Mouse (Mus musculus) layer of hippocampus, adult 18-20 months (tissue): ENCODE data around the gene Psap. TPM values are rescaled to one million over a fixed set of nuclear protein-coding genes. Genes with fewer than 3 reads are reported as not detected.
A peak's percentile ranks its signal among the peaks of the same experiment; 100 is the strongest.

ENCODE experiments used
- DNase-seq, 2 experiments: peaks; one replicate each; pipeline ENCODE4 v3.0.0; 2022; ENCODE audit warnings: low spot score in 2 of 2
- total RNA-seq, 2 experiments: library from RNA; stranded (reverse); gene quantifications; 2 replicates each; pipeline ENCODE4 v1.2.3; 2021

The Psap gene
- total RNA-seq, 2 experiments from 2014 or later, result 1,436 to 1,491 TPM

DNA sequence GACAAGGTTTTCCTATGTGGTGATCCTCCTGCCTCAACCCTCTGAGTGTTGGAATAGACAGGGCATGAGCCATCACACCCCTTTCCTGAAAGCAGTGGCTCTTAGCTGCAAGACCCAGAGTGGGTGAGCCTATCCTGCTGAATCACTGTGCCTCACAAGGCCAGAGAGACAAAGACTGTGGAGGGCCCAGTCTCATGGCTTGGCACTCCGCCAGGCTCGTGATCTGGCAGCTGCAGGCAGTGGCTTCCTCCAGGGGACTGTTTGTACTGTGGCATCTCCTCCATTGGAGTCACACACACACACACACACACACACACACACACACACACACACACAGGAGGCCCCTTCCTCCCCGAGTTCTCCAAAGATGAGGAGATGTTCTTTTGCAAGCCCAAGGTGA is 15.0 kb upstream of the Psap start:
- DNase-seq, result peak; percentile 64 to 86

DNA sequence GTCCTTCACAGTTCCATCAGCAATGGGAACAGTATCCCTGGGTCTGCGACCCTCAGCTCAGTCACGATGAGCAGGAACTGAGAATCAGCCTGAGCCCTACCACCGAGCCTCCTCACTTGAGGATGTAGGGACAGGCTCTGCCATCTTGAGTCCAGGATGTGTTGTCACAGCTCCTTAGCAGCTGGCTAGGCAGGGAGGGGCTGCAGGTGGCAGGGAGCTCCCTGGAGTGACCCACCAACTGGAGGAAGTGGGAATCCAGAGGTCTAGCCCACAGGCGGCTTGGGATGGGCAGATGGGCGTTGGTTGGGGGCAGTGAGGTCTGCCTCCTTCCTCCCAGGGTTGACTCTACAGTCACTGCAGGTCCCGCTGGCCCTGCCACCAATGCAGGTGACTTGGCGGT is 14.1 kb upstream of the Psap start:
- DNase-seq, result no peak

DNA sequence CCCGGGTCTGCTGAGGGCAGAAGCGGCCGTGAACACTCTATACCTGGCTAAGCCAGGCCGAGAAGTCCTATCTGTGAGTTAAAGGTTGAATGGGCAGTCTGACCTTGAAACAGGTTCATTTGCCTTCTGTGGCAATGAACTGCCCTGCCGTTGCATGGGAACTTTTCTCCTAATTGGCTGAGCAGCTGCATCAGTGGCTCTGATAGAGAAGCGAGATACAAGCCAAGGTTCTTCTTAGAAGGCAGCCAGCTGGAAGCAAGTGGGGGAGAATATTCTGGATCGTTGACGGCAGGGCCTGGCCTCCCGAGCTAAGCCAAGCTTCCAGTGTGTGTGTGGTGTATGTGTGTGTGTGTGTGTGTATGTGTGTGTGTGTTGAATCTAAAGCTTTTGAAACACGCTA is 12.2 kb upstream of the Psap start:
- no peak for DNase-seq

DNA sequence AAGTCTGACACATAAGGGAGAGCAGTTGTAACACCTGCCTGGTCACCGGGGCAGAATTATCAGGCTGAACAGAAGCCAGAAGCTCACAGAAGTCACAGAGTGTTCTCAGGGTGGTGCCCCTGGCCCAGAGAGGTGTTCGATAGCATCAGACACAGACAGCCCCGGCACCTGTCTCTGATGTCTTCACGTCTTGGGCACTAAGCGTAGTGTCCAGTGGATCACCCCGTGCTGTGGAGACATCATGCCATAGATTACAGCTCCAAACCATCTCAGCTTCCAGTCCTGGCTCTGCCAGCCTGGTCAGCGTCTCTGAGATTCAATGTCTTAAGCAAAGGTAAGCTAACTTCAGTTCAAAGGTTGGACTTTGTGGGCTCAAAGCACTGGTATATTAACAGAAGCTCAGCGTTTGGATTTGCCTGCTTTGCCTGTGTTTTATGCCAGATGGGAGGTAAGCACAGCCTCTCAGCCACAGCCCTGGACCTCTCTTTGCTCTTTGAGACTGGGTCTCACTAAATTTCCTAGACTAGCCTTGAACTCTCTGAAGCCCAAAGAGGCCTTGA is 10.5 kb upstream of the Psap start:
- DNase-seq, result no peak

DNA sequence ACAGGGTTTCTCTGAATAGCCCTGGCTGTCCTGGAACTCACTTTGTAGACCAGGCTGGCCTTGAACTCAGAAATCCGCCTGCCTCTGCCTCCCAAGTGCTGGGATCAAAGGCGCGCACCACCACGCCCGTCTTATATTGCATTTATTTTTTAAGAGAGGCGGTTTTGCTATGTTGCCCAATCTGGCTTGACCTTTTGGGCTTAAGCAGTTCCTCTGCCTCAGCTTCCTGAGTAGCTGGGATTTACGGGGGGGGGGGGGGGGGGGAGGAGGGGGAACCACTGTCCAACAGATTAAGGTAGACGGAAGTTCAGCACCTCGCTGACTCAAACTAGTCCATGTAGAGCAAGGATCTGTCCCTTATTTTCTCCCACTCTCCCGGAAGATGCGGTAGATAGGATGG is 8.7 kb upstream of the Psap start:
- no peak for DNase-seq

DNA sequence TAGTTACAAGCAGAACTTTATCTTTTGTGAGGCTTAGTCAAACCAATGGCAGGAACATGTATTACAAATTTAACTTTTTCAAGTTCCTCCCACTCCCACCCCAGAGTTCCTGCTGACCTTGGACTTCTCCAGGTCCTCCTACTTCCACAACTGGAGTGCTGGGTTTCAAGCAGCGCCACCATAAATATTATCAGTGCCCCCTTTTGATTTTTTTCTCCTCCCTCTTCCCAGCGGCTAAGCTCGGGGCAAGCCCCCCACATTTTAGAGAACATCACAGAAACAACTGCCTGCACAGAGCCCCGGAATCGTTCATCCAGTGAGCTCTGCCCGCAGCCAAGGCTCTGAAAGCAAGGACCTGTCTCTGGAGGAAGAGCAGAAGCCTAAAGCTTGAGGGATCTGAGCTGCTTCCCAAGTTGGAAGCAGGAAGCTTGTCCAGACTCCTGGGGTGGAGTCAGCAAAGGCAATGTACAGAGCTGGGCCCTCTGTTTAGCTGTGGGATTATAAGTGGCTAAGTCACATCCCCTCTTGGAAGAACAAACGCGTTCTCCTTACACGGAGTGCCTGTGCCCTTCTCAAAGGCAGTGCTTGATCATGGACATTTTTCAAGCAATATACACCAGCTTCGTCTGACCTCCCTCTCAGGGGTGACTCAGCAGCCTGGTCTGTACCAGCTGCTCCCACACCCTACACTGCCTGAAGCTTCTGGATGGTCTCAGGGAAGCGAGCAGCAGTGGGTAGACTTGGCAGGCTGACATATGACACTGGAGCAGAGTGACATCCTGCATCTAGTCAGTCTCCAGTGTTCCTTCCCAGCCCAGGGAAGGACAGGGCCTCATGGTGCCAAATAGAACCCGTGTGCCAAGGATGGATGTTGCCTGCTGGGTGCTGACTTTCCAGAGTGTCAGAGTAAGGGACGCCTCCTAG is 8.0 kb upstream of the Psap start:
- DNase-seq, result no peak

DNA sequence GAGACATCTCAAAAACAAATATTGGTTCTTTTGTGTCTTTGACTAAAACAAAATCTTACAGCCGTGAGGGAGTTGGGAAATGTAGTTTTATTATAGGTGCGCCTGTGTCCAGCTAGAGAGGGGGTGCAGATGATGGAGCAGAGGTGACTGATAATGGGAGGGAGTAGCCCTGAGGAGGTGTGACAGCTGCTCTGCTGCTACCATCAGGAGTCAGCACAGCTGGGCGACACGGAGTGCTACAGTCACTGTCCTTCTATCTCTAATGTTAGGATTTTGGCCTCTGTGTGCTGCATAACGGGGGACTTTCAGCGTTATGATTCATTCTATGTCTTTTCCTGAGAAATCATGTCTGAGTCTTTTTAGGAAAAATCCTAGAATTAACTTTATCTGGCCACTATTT is 6.4 kb upstream of the Psap start:
- DNase-seq, result no peak

DNA sequence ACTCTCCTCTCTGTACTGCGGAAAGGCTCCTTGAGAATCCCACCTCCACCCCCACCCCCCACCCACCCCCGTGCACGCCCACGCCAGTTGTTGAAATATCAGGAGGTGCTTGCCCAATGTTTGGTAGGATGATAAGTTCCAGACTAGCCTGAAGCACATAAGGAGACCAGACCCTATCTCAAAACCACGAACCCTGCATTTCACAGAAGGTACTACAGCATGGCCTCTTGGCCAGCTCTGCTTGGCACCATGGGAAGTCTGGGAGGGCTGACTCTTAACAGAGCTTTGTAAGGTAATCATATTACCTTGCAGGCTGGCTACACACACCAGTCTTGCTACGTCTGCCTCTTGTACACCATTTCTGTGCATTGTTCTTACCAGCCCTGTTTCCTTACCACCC is 5.2 kb upstream of the Psap start:
- no peak for DNase-seq

DNA sequence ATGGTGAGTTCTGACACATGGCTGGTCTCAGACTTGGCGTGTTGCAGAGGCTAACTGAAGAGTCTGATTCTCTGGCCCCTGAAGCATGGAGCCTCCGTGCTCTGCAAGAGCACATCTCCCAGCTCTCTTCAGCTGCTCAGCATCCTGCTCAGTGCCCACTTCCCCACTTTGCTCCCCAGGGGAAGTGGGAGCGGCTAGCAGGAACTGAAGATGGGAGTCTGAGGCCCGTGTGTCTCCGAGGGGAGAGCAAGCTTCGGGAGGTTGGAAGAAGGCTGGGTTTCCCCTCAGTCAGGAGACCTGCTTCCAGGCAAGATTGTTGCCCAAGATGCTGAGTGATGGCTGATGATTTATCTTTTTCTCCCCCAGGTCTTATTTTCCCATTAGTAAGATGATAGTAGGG is 4.0 kb upstream of the Psap start:
- DNase-seq, result no peak

DNA sequence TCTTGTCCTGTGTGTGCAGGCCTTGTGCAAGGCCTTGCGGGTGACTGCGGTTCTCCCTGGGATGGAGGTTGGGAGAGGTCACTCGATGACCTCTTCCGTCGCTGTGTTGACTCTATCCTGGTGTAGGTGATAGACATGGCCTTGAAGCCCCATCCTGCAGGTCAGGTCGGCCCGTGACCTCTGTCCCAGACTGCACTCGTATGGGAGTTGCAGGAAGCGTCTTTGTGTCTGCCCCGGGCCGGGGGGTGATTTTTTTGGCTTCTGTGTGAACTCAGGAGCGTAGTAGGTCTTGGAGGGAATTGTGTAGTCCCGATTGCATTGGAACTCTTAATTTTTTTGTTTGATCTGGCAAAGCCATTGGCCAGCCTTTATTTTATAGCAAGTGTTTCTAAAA is 576 bp downstream of the Psap start:
- DNase-seq, result no peak

DNA sequence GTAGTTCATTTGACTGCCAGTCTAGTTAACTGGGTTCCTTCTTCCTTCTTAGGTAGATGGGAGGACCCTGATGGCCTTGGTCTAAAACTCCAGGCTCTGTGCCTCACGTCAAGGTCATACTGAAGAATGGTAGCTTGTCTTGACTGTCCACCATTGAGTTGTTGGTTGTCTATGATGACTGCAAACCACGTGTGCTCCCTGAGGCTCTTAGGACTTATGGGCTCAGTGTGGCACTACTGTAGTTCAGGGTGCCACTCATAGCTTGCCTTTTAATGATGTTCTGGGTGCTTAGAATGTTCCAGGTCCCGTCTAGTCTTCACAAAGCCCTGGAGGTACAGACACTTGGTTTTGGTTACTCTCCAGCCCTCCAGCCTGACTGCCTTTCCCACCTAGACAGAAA is 1.4 kb downstream of the Psap start:
- no peak for DNase-seq

DNA sequence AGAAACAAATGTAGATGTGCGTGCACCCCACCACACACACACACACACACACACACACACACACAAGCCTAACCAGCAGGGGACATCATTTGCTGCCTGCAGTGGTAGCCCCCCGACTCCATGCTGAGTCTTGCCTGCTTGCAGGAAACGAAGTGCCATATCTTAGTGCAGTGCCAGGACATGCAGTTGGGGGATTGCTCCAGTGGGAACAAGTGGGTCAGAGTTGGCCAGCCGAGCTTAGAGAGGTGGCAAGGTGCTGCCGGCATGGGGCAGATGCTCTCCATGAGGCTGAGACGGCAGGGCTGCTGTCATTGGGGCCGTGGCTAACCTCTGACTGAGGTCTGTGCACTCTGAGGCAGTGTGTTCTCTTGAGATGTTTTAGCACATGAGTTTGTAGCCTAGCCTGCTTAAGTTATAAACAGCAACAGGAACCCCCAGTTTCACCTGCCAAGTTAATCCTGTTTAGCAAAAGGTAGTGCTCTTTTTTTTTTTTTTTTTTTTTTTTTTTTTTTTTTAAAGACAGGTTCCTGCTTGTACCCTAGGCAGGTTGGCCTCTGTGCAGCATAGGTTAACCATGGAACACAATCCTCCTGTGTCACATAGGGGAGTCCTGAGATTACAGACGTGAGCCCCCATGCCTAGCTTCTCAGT is 2.0 kb downstream of the Psap start:
- no peak for DNase-seq

DNA sequence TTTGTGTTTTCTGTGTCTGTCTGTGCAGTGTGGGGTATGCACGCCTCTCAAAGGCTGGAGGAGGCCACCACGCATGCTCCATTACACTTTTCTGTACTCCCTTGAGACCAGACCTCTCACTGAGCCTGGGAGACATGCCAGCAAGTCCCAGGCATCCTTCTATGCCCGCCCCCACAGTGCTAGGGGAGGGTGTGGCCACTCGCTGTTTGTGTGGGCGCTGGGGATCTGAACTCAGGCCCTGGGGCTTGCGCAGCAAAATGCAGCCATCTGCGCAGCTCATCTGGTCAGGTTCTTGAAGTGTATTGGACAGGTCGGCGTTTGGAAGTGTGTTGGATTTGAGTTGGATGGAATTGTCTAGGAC is 2.5 kb downstream of the Psap start:
- peak; percentile 60 to 85 for DNase-seq

DNA sequence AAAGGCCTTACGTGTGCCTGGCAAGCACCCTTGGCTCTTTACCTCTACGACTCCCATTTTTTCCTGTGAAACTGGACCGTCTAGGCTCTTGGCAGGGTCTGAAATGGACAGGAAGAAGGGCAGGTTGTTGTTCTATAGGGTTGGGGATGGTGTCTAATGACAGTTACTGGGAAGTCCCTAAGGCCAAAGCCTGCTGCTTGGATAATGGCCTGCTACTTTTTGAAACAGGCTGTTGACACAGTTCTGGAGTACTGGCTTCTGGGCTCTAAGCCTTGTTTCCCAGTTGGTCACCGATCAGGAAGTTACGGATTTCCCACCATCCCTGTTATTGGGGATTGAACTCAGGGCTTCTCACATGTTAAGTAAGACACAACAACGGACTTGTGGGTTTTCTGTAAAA is 2.9 kb downstream of the Psap start:
- DNase-seq, result no peak

DNA sequence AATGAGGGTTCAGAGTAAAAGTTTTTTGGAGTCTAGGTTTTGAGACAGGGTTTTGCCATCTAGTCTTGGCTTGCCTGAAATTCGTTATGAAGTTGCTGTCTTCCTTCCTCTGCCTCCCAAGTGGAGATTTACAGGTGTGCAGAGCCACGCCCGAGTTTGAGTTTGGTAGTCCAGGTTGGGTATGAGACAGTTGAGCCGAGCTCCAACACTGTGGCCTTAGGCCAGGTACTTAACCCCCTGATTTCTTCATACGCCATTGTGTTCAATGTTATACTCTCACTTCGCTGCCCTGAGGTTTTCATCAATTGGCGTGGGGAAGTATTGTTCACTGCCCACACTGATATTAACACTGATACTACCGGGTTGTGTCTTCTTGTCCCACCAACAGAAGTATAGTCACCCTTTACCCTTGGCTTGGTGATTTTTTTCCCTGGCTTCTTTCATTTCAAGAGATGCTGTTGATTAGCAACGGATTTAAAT is 4.2 kb downstream of the Psap start:
- DNase-seq, result no peak

DNA sequence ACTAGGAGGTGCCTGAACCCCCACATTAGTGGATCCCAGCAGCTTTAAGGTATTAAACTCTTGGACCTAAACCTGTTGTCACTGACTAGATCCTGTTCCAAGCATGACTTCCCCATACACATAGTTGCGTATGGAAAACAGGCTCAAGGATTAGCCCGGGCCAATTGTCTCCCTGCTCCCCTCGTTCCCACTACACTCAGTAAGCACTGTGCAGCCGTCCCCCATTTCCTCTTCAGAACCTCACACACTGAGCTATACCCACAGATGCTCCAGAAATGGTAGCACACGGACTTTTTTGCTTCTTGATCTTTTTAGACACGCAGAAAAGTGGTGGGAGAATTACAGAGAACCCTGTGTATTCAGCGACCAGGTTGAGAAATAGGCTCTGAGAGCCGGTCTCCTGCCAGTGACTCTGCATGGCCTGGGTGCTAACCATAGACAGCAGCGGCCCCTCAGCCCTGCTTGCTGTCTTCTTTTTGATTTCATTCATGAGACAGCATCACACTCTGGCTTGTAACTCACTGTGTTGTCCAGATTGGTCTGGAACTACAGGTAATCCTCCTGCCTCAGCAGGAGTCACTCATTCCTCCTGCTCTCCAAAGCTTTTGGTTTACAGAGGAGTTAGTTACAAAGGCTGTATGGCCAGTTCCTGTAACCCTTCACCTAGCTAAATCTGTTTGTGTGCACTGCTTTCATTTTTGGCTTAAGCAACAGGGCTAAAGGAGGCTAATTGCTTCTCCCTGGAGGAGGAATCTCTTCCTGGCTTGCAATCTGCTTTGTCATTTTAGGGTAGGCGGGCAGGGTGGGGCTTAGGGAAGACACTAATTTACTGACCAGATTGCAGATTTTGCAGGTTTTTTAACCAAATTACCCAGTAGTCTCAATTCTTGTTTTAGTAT is 4.9 kb downstream of the Psap start:
- DNase-seq, result no peak

DNA sequence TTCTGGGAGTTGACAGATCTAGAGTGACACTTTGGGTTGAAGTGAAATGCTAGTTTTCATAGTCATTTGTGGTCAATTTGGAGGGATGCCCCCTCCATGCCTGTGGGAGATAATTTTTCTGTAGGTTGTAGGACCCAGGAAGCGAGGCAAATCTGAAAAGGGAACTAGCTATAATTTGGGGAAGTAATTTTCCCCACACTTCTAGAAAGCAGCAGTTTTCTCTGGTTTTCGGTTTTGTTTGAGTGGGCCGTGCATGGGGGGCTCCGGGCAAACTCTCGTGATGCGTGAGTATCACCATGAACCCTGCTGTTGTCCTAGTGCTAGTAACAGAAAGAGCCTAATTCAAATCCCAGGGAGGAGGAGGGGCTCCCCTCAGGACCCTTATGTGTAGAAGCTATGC is 6.8 kb downstream of the Psap start:
- DNase-seq, result no peak

DNA sequence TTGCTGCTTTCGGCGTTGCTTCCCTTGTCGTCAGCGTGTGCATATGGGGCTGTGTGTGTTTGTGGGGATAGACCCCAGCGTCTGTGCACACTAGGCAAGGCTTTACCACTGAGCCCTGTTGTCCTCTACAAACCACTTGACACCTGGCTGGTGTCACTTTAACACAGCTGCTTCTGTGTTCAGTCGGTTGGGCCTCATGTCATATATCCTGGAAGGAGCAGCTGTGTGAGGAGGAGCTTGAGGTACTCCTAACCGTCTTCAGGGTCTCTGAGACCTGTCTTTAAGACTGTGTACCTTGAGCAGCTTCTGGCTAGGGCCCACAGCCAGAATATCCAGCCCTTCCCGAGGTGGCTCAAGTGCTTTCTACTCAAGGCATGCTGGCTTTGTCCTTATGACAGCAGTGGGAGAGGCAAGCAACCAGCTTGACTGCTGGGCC is 7.3 kb downstream of the Psap start:
- no peak for DNase-seq

DNA sequence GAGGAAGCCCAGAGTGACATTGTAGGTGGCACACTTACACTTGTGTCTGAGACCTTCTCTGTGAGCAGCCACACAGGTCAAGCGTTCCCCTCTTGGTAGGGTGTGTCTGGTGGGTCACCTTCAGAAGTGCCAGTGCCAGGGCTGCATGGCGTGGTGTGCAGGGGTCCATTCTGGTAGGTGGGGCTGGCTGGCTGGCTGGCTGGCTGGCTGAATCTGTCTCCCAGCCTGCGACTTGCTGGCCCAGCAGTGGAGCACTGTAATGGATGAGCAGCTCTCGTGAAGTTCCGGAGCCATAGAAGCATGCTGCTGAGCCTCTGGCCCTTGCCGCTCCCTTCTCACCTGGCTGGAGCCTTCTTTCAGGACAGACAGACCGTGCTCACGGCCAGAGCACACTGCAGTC is 7.8 kb downstream of the Psap start:
- DNase-seq, result no peak

DNA sequence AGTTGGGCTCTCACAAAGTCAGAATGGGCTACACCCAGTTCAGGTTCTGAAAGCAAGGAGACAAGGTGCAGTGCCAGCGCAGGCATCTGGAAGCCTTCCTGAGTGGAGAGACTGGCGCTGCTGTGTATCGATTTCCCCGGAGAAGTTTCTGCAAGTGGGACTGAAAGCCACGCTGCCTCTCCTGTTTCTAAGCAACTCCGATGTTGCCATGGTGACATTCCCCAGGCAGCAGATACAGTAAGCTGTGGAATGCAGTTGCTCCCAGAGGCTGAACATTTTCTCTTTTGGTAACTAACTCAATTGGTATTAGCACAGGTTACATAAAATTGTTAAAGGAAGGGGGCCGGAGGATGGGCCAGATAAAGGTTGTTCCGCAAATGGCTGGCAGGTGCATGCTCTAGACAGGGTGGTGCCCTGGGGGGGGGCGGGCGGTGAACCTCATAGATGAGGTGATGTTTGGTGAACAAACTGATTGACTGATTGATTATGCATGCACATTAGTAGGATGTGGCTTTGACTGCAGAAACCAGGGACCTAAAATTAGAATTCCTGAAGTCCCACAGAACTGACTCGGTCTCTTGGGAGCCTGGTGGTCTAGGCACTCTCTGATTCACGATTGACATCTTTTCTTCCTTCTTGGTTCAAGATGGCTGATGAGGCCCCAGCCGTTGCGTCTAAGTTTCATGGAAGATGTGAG is 8.4 kb downstream of the Psap start:
- peak; percentile 87 to 93 for DNase-seq

DNA sequence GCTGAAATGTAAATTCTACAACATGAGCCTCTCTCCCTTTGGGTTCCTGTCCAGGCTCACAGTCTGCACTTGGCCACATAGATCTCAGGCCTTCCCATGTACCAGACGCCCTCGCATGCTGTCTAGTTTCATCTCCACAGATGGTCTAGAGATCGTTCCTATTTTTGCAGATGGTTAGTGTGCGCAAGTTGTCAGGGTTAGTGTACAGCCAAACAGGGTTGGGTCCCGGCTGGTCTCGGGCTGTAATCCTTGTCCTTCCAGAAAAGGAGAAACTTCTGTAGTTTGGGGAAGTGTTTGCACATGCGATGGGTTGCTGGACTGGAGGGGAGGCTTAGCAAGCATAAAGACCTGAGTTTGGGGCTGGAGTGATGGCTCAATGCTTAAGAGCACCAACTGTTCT is 9.1 kb downstream of the Psap start:
- DNase-seq, result no peak
